9 mouse cellular contexts compared by ENCODE assay signal in the genomic region with DNA sequence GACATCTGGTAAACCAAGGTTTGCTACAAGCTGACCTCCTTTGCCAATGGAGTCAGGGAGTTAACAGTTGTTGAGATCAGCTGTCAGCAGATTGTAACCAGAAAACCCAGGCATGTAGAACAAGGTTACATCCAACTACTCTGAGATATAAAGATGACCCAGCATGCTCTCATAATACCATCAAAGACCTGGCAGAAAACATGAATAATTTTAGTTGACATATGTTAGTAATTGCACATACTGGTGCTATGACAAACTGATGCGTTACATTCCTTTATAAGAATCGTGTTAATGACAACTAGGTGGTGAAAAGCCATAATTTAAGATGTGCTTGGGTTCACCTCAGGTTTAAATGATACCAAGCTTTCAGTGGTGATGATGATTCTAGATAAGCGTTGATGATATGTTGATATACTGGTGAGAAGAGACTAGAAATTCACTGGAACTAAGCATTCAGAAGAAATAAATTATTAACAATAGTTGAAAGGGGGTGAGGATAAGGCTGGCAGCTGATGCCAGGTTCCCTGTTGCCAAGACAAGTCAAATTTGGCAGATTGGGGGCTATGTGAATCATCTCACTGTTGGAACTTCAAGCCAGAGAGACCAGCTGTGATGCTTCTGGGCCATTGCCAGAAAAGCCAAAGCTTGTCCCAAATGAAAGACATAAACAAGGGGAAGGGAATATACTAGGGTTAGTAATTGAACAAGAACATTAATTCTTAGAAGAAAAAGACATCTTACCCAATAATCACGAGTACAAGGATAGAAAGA.
DNase-seq lines count a peak whose midpoint lies in the region; ATAC-seq and TF ChIP-seq lines count a peak whose summit lies in the region.
"Had no signal": no experiment of that assay in that cellular context is flagged by ENCODE, and none has a peak within 500 bp of the region (broad histone marks: within the 10 kb centered on the region; RNA-seq: fewer than 3 reads in every experiment).

No protein-coding gene starts in this region.

- no peaks in the 10 kb centered on the region for H3K27me3 ChIP-seq in kidney, embryonic 14.5 days (ENCODE audit: control insufficient read depth, insufficient read depth, low read length)
- H3K27me3 ChIP-seq in cerebellum, adult 2 months (ENCODE audit: control insufficient read depth, insufficient read depth, low read length), result no peaks in the 10 kb centered on the region
- H3K27me3 ChIP-seq in kidney, embryonic 16.5 days (ENCODE audit: insufficient read depth, low read length), result no peaks in the 10 kb centered on the region
- H3K27me3 ChIP-seq: heart, embryonic 15.5 days had no signal

- no peak overlapping the region for H3K4me2 ChIP-seq in kidney, embryonic 14.5 days (replicated peaks; ENCODE audit: low read depth, low read length)
- H3K4me2 ChIP-seq in kidney, embryonic 16.5 days (replicated peaks; ENCODE audit: low read depth, low read length), result no peak overlapping the region
- H3K4me2 ChIP-seq: heart, embryonic 15.5 days had no signal

- no peak for TF ChIP-seq CTCF in cerebellum, adult 2 months (IDR thresholded peaks at IDR 0.05; ENCODE audit: borderline replicate concordance, insufficient read depth, low read depth, low read length)

- H3K36me3 ChIP-seq in kidney, embryonic 14.5 days (ENCODE audit: control insufficient read depth, insufficient read depth, low read length), result no peaks in the 10 kb centered on the region
- no peaks in the 10 kb centered on the region for H3K36me3 ChIP-seq in kidney, embryonic 16.5 days (ENCODE audit: insufficient read depth, low read length)
- H3K36me3 ChIP-seq: heart, embryonic 15.5 days had no signal

- no peaks in the 10 kb centered on the region for H3K9me3 ChIP-seq in kidney, embryonic 14.5 days (ENCODE audit: control insufficient read depth, low read length)
- no peaks in the 10 kb centered on the region for H3K9me3 ChIP-seq in kidney, embryonic 16.5 days (ENCODE audit: low read length)
- H3K9me3 ChIP-seq: heart, embryonic 15.5 days had no signal

- ATAC-seq in kidney, embryonic 14.5 days (ENCODE audit: low FRiP score, low TSS enrichment), result no peak
- no peak for ATAC-seq in kidney, embryonic 16.5 days (ENCODE audit: low FRiP score, low TSS enrichment)

- H3K4me1 ChIP-seq in kidney, embryonic 14.5 days (ENCODE audit: control insufficient read depth, insufficient read depth, low read length), result no peaks in the 10 kb centered on the region
- H3K4me1 ChIP-seq in cerebellum, adult 2 months (ENCODE audit: control insufficient read depth, insufficient read depth, low read length), result peaks cover 2% of the 10 kb centered on the region; the same call in 1 of the 2 replicates
- no peaks in the 10 kb centered on the region for H3K4me1 ChIP-seq in kidney, embryonic 16.5 days (ENCODE audit: insufficient read depth, low read length)
- H3K4me1 ChIP-seq: heart, embryonic 15.5 days had no signal

- WGBS in kidney, embryonic 14.5 days, result 81% methylated on average over 4 of the region's 4 CpGs
- 39% methylated on average over 4 of the region's 4 CpGs for WGBS in cerebellum, adult 2 months
- 79% methylated on average over 4 of the region's 4 CpGs for WGBS in kidney, embryonic 16.5 days

- no peak overlapping the region for H3K27ac ChIP-seq in kidney, embryonic 14.5 days (ENCODE audit: low read depth, low read length)
- no peak overlapping the region for H3K27ac ChIP-seq in cerebellum, adult 2 months (ENCODE audit: insufficient read depth, low read length)
- no peak overlapping the region for H3K27ac ChIP-seq in kidney, embryonic 16.5 days (ENCODE audit: low read length)
- H3K27ac ChIP-seq: heart, embryonic 15.5 days had no signal

- no peak overlapping the region for H3K4me3 ChIP-seq in kidney, embryonic 14.5 days (ENCODE audit: low read length)
- H3K4me3 ChIP-seq in cerebellum, adult 2 months (replicated peaks; ENCODE audit: insufficient read depth, low read depth, low read length), result no peak overlapping the region
- H3K4me3 ChIP-seq in kidney, embryonic 16.5 days (ENCODE audit: low read length), result no peak overlapping the region
- H3K4me3 ChIP-seq: heart, embryonic 15.5 days had no signal

- TF ChIP-seq POLR2A in cerebellum, adult 2 months (IDR thresholded peaks at IDR 0.05; ENCODE audit: borderline replicate concordance, insufficient read depth, low read length), result no peak

- H3K9ac ChIP-seq in kidney, embryonic 14.5 days (ENCODE audit: low read depth, low read length), result no peak overlapping the region
- no peak overlapping the region for H3K9ac ChIP-seq in kidney, embryonic 16.5 days (replicated peaks; ENCODE audit: low read length)
- H3K9ac ChIP-seq: heart, embryonic 15.5 days had no signal

- peak; percentile 6 to 10 for DNase-seq in kidney, postnatal 4 days
- DNase-seq in cerebellum, adult 2 months, result peak; percentile 35 to 70
- peak; percentile 24 to 69 for DNase-seq in cerebellum, postnatal 4 days (ENCODE audit: low spot score in 2 of 2)
- DNase-seq in layer of hippocampus, postnatal 14 days (ENCODE audit: low spot score in 2 of 2), result peak; percentile 39 to 84
- DNase-seq in frontal cortex, postnatal 25 days (ENCODE audit: low spot score in 2 of 2), result no peak
- DNase-seq in thymus, postnatal 10 days (ENCODE audit: low spot score in 2 of 2), result no peak

Comparison
In these comparisons a context has a peak if more than half of its experiments do, and no peak if none do; other contexts are left out.
1. DNase-seq: peak in kidney, postnatal 4 days (2 of 2), cerebellum, adult 2 months (2 of 2), cerebellum, postnatal 4 days (2 of 2) and layer of hippocampus, postnatal 14 days (2 of 2); none in frontal cortex, postnatal 25 days (0 of 2) and thymus, postnatal 10 days (0 of 2).